Mouse (Mus musculus): ENCODE measurements around the gene Col1a1. TPM values are rescaled to one million over a fixed set of nuclear protein-coding genes. Genes with fewer than 3 reads are reported as not detected.

The Col1a1 gene
- 100 to 1,000 TPM; 604 to 803 TPM for total RNA-seq (2021)
- long read RNA-seq, experiment 1, full-length matches to known transcripts = 87 of 349 reads
- long read RNA-seq, experiment 1, partial matches to known transcripts = 155 of 349 reads
- long read RNA-seq, experiment 1, other reads (novel, unspliced or antisense) = 107 of 349 reads
- long read RNA-seq, experiment 2, full-length matches to known transcripts = 79 of 280 reads
- long read RNA-seq, experiment 2, partial matches to known transcripts = 121 of 280 reads
- long read RNA-seq, experiment 2, other reads (novel, unspliced or antisense) = 80 of 280 reads

DNA sequence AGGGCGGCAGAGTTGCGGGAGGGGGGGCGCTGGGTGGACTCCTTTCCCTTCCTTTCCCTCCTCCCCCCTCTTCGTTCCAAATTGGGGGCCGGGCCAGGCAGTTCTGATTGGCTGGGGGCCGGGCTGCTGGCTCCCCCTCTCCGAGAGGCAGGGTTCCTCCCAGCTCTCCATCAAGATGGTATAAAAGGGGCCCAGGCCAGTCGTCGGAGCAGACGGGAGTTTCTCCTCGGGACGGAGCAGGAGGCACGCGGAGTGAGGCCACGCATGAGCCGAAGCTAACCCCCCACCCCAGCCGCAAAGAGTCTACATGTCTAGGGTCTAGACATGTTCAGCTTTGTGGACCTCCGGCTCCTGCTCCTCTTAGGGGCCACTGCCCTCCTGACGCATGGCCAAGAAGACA is at the start of gene Col1a1:
Gene Col1a1, plus strand, starts transcription at position 180 of the 400 bp plus-strand sequence.
- peak; percentile 85 to 87 for DNase-seq
- intact Hi-C loops (cut with DNase I) = no loop called here

DNA sequence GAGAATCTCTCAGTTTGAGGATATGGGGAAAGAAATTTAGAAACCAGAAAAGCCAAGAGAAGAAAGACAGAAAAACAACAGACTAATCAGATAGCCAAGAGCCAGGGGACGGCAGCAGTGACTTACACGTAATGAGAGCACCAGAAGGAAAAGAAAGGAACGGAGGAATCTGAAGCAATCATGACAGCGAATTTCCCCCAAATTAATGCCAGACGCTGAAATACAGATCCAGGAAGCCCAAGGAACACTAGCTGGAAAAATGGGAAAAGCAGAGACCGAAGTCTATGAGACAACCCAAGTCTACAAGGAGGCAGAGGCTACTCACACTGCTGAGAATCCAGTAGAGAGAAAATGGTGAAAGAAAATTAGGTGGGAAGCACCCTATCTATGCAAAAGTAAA is 44.9 kb upstream of the Col1a1 start:
- intact Hi-C loops (cut with DNase I) = no loop called here
- no peak for DNase-seq

DNA sequence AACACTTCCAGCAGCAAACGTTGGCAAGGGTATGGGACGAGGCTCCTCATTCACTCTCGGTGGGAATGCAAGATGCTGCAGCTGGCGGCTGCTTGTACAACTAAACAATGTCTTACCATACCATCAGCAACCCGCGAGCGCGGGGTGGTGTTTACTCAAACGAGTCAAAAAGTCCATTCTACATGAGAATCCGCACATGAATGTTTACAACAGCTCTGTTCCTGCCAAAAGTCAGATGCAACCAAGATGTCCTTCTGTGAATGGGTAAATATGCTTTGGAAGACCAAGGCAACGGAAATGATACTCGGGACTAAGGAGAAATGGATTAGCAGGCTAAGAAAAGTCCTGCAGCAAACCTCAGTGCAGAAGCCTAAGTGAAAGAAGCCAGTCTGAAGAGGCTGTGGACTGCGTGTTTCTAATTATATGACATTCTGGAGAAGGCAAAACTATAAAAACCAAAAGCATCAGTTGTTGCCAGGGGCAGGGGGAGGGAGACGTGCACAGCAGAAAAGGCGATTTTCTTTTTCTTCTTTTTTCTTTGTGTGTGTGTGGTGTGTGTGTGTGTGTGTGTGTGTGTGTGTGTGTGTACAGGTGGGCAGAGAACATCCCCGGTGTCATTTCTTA is 39.2 kb upstream of the Col1a1 start:
- DNase-seq = no peak
- intact Hi-C loops (cut with DNase I) = no loop called here

DNA sequence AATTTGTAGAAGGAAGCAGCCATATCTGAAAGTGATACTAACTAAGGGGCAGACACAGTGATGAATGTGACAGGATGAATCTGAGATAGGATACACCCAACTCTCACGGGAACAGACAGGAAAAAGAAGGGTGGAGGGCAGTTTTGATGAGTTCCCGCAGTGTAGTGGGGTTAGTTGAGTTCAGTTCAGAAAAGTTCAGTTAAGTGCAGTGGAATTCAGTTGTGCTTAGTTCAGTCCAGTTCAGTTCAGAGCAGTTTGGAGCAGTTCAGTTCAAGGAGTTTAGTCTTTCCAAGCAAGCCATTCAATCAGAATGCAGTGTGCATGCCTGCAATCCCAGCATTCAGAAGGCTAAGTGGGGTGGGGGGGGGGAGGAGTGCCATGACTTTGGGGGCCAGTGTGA is 34.8 kb upstream of the Col1a1 start:
- no peak for DNase-seq
- intact Hi-C loops (cut with DNase I) = no loop called here

DNA sequence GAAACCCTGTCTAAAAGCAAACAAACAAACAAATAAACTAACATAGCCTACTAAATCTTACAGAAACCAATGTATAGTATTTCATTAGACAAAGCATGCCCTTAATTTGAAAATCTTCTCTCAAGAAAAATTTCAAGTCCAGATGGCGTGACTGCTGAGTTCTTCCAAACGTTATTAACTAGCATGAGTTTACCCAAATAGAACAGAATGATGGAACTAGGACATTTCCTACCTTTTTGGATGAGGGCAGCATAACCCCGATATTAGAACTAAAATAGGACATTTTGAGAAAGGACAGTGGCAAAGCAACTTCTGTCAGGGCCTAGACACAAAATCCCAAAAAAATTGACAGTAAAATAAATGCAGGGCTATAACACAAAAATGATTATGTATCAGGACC is 31.7 kb upstream of the Col1a1 start:
- DNase-seq = no peak

DNA sequence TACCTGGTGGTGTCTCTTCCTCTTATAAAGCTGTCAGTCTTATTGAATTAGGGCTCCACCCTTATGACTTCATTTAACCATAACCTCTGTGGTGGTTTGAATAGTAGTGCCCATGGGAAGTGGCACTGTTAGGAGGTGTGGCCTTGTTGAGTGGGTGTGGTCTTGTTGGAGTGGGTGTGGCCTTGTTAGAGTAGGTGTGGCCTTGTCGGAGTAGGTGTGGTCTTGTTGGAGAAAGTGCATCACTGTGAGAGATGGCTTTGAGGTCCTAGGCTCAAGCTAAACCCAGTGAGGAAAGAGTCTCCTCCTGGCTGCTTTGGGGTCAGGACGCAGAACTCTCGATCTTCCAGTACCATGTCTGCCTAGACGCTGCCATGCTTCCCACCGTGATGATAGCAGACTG is 25.1 kb upstream of the Col1a1 start:
- no peak for DNase-seq
- intact Hi-C loops (cut with DNase I) = no loop called here

More for the DNA sequence above, 31.7 kb upstream of the Col1a1 start:
- intact Hi-C loops (cut with DNase I) = loop anchor here (2.0 kb wide), 1 partner anchor 20 kb away; no protein-coding TSS in a partner anchor

DNA sequence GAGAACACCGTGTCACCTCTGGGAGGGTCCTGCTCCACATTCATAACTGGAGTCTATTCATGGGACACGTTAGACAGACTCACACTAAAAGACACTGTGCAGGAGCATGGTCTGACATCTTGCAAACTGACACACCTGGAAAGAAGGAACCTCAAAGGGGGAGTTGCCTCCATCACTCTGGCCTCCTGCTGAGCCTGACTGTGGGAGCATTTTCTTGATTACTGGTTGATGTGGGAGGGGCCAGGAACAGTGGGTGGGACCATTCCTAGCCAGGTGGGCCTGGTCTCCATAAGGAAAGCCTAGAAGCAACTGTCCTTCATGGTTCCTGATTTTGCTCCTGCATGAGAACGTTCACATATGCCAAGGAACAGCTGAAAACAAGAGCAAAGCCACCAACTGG is 23.5 kb upstream of the Col1a1 start:
- intact Hi-C loops (cut with DNase I) = no loop called here
- no peak for DNase-seq

DNA sequence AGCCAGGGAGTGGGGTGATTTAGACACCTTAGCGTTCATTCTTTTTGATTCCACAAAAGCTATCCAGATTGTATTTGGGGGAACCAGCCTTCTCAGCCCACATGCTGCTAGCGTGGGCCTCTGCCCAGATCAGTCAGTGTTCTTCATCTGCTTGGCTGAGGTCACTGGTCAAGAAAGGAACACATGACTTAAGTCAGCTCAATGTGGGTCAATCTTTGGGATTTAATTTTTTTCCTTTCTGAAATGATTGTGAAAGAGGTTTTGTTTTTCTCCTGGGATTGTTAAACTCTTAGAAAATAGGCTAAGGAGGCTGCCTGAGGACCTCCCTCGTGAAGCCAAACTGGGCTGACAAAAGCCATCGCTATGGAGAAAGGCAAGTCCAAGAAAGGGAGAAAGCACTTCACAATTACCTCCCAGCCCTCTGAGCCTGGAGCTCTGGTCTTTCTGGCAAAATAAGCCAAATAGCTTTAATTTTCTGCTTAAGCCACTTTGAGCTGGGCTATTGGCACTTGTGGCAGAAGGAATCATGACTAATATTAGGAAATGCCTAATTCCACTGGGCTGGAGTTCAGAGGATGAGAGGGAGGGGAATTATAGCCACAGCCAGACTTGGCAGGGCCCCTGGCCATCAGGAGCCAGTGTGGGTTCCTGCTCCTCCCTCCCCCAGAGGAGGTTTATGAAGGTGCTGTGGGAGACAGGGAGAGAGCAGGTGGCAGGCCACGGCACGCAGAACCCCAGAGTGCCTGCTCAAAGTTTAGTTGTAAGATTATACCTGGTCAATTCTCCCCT is 22.5 kb upstream of the Col1a1 start:
- peak in 1 of 2 experiments; percentile 39 for DNase-seq
- intact Hi-C loops (cut with DNase I) = no loop called here

DNA sequence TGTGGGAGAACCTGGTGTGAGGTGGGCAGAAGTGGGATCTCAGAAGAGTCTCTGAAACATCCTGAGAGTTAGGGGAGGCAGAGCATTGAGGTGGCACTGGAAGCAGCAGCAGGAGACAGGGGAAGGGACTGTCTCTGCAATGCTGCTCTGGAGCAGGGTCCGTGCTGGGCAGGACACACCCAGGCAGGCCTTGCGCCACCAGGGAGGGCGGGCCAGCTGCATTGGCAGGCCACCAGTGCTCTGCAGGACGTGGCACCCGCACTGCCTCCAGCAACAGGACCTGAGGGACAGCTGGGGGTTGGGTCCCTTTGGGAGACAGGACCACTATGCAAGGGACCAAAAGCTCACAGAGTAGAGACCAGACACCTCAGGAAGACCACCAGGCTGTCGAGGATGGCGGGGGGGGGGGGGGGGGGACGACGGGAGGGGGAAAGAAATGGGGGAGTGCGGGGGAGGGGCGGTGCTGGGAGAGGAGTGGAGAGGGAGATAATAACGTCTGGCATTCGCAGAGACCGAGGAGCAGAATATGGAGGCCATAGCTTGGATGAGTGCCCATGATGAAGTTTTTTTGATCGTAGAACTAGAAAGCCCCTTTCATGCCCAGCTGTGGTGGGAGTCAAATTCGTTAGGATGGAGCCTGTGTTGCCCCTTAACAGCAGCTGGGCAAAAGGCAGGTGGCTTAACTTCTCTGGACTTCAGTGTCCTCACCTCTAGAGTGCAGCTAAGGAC is 20.2 kb upstream of the Col1a1 start:
- peak; percentile 68 to 69 for DNase-seq

DNA sequence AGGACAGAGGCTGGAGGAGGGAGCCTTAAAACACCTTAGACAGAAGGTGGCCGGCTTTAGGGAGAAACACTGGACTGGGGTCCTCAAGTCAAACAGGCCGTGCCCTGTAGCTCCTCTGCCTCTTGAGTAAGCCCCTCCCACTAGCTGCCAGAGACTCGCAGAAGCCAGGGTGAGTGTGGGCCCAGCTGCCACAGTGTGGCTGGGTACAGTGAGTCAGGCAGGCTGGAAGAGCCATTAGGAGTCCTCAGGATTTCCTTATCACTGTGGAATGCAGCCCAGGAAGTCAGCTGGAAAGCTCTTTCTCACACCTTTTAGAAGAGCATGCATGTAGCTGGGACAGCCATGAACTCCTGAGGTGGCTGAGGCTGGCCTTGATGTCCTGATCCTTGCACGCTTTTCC is 19.5 kb upstream of the Col1a1 start:
- no peak for DNase-seq
- intact Hi-C loops (cut with DNase I) = no loop called here

More for the DNA sequence above, 20.2 kb upstream of the Col1a1 start:
- intact Hi-C loops (cut with DNase I) = no loop called here

DNA sequence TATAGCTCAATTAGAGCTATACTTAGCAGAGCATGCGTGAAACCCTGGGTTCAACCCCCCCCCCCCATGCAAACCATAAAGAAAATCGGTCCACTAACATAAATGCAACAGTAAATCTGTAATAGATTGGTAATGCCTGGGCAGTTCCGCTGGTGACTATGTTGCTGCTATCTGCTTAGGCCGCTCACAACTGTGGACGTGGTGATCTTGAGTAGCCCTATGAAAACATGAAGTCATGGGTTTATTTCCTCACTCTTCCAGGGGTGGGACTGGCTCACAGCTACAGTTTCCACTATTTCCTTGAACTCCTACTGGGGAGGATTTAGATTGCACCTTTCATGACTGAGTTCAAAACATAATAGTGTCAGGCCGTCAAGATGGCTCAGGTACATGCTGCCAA is 18.3 kb upstream of the Col1a1 start:
- no peak for DNase-seq
- intact Hi-C loops (cut with DNase I) = no loop called here

DNA sequence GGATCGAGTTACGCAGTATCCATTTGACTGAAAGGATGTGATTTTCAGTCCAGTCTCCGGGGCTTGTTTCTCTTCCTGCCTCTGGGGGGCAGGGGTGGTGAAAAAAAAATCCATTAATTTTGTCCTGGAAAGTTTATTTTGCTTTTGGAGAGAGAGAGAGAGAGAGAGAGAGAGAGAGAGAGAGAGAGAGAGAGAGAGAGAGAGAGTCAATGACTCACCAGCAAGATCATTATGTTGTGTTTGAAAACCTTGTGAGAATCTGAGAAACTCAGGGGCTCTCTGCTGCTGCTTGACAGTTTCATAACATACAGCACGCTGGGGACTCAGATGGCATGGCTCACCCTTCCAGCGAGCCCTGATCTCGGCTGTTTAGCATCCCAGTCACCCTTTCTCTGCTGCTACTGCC is 15.0 kb upstream of the Col1a1 start:
- DNase-seq = no peak
- intact Hi-C loops (cut with DNase I) = no loop called here

DNA sequence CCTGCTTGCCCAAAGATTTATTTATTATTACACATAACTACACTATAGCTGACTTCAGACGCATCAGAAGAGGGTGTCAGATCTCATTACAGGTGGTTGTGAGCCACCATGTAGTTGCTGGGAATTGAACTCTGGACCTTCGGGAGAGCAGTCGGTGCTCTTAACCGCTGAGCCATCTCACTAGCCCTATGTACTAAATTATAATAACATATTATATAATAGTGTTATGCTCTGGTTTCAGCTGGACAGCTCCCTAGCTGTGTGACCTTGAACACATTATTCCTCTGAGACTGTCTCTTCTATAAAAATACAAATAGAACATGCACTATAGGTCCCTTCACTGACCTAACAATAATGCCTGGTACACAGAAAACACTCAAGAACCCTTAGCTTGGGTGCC is 11.0 kb upstream of the Col1a1 start:
- no peak for DNase-seq
- intact Hi-C loops (cut with DNase I) = no loop called here

DNA sequence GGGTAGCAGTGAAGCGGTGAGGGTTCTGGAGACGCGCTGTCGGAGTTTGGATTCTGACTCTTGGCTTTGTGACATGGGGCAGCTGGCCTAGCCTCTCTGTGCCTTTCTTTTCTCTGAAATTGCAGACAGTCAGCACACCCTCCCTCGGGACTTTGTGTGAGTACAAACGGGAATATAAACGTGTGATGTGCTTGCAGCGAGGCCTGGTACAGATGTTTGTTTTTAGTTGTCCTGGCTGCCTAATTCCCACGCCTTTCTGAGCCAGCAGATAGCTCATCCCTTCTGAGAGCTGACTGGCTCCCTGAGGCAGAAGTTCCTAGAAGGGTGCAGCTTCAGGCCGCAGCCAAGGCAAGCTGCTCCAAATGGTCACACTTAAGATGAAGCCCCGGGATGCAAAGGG is 9.6 kb upstream of the Col1a1 start:
- DNase-seq = no peak
- intact Hi-C loops (cut with DNase I) = no loop called here

DNA sequence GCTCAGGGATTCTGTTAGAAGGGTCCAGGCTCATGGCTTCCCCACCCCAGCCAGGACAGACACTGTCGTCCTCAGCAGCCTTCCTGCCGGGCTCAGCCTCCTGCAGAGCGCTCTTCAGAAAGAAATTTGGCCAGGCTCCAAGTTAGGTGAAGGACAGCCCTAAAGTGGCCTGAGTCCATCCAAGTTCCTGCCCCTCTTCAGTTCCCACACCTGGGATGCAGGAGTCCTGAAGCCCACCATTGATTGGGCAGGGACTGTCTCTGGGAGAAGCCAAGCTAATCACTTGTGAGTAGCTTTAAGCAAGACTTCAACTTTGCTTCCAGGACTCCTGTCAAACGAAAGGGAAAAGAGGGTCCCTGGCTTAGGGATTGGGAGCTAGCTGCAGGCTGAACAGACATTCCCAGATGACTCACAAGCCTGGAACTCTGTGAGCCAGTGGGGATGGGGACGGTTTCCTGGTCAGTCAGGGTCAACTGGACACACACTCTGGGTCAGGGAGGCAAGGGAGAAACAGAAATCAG is 8.2 kb upstream of the Col1a1 start:
- intact Hi-C loops (cut with DNase I) = no loop called here
- DNase-seq = peak in 1 of 2 experiments; percentile 17

DNA sequence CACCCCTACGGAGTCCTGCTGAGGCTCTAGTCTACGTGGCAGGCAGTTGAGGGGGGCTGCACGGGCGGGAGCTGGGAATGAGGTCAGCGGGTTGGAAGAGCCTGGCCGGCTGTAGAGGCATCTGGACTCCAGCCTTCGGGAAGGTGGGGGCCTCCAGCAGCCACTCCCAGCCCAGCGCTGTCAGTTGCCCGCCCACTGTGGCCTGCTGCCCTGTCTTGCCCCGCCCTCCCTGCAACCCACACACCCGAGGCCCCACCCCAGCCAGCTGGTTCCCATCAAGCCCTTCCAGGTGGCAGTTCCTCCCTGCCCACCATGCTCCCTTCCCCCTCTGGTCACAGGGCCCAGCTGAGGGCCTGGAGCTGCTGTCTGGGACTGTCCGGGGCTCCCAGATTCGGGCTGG is 7.2 kb upstream of the Col1a1 start:
- intact Hi-C loops (cut with DNase I) = no loop called here
- DNase-seq = peak; percentile 82 to 89

DNA sequence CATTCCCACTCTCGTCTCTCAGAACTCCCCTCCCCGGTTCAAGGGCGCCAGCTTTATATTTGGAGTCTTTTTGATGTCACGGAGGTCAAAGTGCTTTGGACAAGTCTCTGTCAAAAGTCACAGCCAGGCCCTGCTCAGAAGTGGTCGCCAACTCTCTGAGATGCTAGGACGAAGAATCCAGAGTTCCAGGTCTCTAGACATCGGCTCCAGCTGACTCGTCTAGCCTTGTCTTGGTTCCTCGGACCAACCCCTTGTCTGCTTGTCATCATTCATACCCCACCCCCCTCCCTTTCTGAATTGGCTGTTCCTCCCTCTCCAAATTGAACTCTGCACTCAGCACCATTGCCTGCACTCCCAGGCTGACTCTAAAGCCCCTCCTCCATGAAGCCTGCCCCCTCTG is 6.4 kb upstream of the Col1a1 start:
- intact Hi-C loops (cut with DNase I) = no loop called here
- no peak for DNase-seq

DNA sequence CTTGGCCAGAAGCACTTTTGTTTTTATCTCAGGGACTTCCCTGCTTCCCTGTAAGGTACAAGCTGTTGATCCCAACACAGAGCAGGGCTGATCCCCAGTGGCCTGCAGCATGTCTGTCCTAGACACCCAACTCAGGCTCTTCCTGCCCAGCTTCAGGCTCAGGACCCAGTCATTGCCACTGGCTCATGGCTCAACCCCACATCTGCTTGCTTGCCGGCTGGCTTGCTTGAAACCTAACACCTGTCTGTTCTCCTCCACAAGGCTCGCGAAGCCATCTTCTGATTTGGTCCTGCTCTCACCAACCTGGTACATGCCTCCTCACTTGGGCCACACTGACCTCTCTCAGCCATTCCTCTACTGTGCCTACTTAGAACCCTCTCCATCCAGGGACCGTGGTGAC is 5.9 kb upstream of the Col1a1 start:
- no peak for DNase-seq
- intact Hi-C loops (cut with DNase I) = no loop called here

DNA sequence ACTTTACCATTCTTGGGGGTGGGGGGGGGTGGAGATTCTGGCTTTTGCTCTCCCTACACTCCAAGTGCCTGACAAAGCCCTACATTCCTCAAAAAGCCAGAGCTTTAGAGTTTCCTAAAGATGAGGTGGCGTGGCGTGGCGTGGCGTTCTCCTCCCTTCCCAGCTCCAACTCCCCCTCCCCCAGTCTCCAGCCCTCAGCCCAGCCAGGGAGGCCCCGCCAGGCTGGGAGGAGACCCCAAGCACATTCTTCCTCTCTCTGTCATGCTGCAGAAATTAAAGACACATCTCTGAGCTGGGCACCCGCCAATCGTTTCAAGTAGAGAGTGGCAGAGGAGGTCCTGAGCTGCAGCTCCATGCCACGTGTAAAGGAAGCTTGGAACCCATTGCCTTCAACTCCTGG is 2.4 kb upstream of the Col1a1 start:
- peak; percentile 51 to 62 for DNase-seq
- intact Hi-C loops (cut with DNase I) = no loop called here

DNA sequence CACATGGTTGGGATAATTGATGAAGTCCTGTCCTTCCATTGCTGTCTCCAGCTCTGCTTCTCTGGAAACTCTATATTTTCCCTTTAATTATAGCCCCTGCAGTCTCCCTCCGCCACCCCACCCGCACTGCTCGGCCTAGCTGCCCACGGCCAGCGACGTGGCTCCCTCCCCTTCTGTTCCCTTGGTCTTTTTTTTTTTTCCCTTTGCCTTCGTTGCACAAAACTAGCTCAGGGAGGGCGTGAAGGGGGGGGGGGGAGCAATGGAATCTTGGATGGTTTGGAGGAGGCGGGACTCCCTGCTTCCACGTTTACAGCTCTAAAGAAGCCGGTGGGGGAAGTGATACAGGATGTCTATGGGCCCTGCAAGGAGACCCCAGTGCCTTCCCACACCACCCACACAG is 1.5 kb upstream of the Col1a1 start:
- intact Hi-C loops (cut with DNase I) = no loop called here
- no peak for DNase-seq

DNA sequence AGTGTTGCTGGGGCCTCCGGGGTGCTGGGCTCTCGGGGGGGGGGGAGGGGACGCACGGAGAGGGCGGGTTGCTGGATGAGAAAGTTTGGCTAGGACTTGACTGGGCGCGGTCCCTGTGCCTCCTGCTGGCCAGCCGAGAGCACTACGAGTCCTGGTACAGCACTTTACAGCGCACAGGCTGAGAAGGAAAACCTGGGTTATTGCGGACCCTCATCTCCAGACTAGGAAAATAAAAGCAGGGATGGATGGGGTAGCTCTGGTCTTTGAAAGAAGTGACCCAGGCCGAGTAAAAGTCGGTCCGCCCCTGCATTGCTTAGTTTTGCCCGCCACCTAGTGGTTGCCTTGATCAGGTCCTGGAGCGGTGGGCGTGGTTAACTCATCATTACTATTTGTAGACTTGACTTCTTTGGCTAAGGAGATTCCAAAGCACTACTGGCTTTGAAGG is 849 bp downstream of the Col1a1 start:
- peak; percentile 77 to 88 for DNase-seq
- intact Hi-C loops (cut with DNase I) = loop anchor here (1.0 kb wide), 1 partner anchor 71 kb away; no protein-coding TSS in a partner anchor
